Mouse (Mus musculus): ENCODE data around the gene Pitpna.

GRCm38 (mm10) chr11:75622588-75623329, 34.9 kb downstream of the Pitpna start:
- TF ChIP-seq CTCF (IDR thresholded peaks at IDR 0.05; ENCODE audit: control insufficient read depth, insufficient read depth, low read length) = no peak
- TF ChIP-seq POLR2A (IDR thresholded peaks at IDR 0.05; ENCODE audit: borderline replicate concordance, control insufficient read depth, low read depth, low read length) = no peak

Measured in bone marrow, adult 2 months (tissue).